Mouse (Mus musculus) liver, embryonic 15.5 days (tissue): ENCODE data around the gene Olfr1018. TPM values are rescaled to one million over a fixed set of nuclear protein-coding genes. Genes with fewer than 3 reads are reported as not detected.

Experiments
- ATAC-seq: fragments of 200-750 bp; cut with Nextera tagmentation; 2 replicates; pipeline ENCODE4 v1.8.0; 2017; ENCODE audit warnings: moderate number of reproducible peaks, mild to moderate bottlenecking, moderate library complexity; ENCODE audit not compliant: insufficient read depth
- H3K27ac ChIP-seq: fragments of 300-500 bp; sonication (generic); replicated peaks from 2 replicates; pipeline ENCODE4 v1.5.1; 2015; ENCODE audit warnings: mild to moderate bottlenecking, inconsistent platforms
- H3K27me3 ChIP-seq: fragments of 300-500 bp; sonication (generic); 2 replicates; pipeline ENCODE4 v1.6.1; 2015; ENCODE audit warnings: mild to moderate bottlenecking, inconsistent platforms
- H3K36me3 ChIP-seq: fragments of 300-500 bp; sonication (generic); replicated peaks from 2 replicates; pipeline ENCODE4 v1.6.1; 2015; ENCODE audit warnings: moderate library complexity, mild to moderate bottlenecking, inconsistent platforms
- H3K4me1 ChIP-seq: fragments of 300-500 bp; sonication (generic); replicated peaks from 2 replicates; pipeline ENCODE4 v1.6.1; 2015; ENCODE audit warnings: inconsistent platforms
- H3K4me2 ChIP-seq: fragments of 300-500 bp; sonication (generic); 2 replicates; pipeline ENCODE4 v1.6.1; 2015; ENCODE audit warnings: moderate library complexity, mild to moderate bottlenecking, inconsistent platforms
- H3K4me3 ChIP-seq: fragments of 300-500 bp; sonication (generic); replicated peaks from 2 replicates; pipeline ENCODE4 v1.5.1; 2015; ENCODE audit warnings: mild to moderate bottlenecking, inconsistent platforms
- H3K9ac ChIP-seq: fragments of 300-500 bp; sonication (generic); 2 replicates; pipeline ENCODE4 v1.6.1; 2015; ENCODE audit warnings: moderate library complexity, mild to moderate bottlenecking, inconsistent platforms
- H3K9me3 ChIP-seq: fragments of 300-500 bp; sonication (generic); replicated peaks from 2 replicates; pipeline ENCODE4 v1.6.1; 2016; ENCODE audit warnings: inconsistent platforms
- WGBS: fragments of 180-500 bp; shearing (Covaris S2); methylation state at CpG from one replicate; pipeline ENCODE4 v1.1.7; 2015; ENCODE audit warnings: mixed read lengths; ENCODE audit not compliant: insufficient replicate concordance; 5-methylcytosine and 5-hydroxymethylcytosine counted together
- polyA plus RNA-seq: library from polyadenylated mRNA; unstranded; fragments of >200 nt; fragmentation: Nextera tagmentation; extraction: Ambion mirVana; gene quantifications from 2 replicates; pipeline ENCODE4 v1.2.1, GENCODE M21; 2015

Gene Olfr1018
- polyA plus RNA-seq: not detected in 2 replicates

GRCm38 (mm10) chr2:85818179-85818578, at the start of gene Olfr1018:
Gene Olfr1018 (plus strand): TSS chr2:85818479.
- no peak within 1 kb of the TSS for H3K27ac ChIP-seq
- no peaks in the 10 kb centered on the region for H3K4me1 ChIP-seq
- no peak within 1 kb of the TSS for H3K9ac ChIP-seq
- H3K27me3 ChIP-seq: no peaks in the 10 kb centered on the region
- H3K4me3 ChIP-seq: no peak within 1 kb of the TSS
- no peak within 1 kb of the TSS for H3K4me2 ChIP-seq
- H3K36me3 ChIP-seq: no peaks in the 10 kb centered on the region
- H3K9me3 ChIP-seq: no peaks in the 10 kb centered on the region
- ATAC-seq: no peak

- H3K27me3 ChIP-seq: no peaks in the 10 kb centered on the region
- H3K36me3 ChIP-seq: no peaks in the 10 kb centered on the region
- no peaks in the 10 kb centered on the region for H3K4me1 ChIP-seq
- no peak within 1 kb of the TSS for H3K27ac ChIP-seq
- H3K4me2 ChIP-seq: no peak within 1 kb of the TSS
- H3K4me3 ChIP-seq: no peak within 1 kb of the TSS
- no peak within 1 kb of the TSS for H3K9ac ChIP-seq
- no peaks in the 10 kb centered on the region; the same call in 1 of the 2 replicates for H3K9me3 ChIP-seq
- ATAC-seq: no peak
These were observed 45.9 kb upstream of the Olfr1018 start, which contains the start of gene Olfr1014 for GRCm38 (mm10) chr2:85772413-85772812. Gene Olfr1014 (plus strand): TSS chr2:85772713.

DNA sequence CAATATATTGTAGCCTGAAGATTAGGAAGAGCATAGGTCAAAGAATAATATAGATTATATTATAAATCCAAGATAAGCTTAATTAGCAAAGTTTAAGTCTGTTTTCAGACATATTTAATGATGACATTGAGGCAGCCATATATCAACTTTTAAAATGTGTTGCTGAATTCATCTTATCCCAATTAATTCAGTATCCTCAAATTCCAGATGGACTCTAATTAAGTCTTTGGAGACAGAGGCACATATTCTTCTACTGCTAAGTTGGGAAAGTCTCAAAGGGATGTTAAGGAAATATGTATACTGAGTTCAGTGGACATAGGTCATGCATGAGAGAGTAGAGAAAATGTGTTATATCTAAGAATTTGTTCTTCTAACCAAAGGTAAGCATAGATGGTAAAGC, 36.6 kb upstream of the Olfr1018 start, which contains the start of gene Olfr1015:
Olfr1015 (plus strand) TSS at position 301 of the 400 bp plus-strand sequence.
- Histone ChIP-seq H3K9ac (no peak within 1 kb of the TSS), H3K27me3 (no peaks in the 10 kb centered on the region), H3K4me3 (no peak within 1 kb of the TSS), H3K9me3 (no peaks in the 10 kb centered on the region), H3K4me2 (no peak within 1 kb of the TSS), H3K27ac (no peak within 1 kb of the TSS), H3K36me3 (no peaks in the 10 kb centered on the region), H3K4me1 (no peaks in the 10 kb centered on the region)
- no peak for ATAC-seq

- H3K36me3 ChIP-seq: no peaks in the 10 kb centered on the region
- H3K27ac ChIP-seq: no peak overlapping the region
- ATAC-seq: no peak
- no peak overlapping the region for H3K4me2 ChIP-seq
- no peak overlapping the region for H3K9ac ChIP-seq
- H3K4me1 ChIP-seq: no peaks in the 10 kb centered on the region
- WGBS: 48% methylated on average over 2 of the region's 2 CpGs
- no peak overlapping the region for H3K4me3 ChIP-seq
- H3K9me3 ChIP-seq: no peaks in the 10 kb centered on the region
- no peaks in the 10 kb centered on the region for H3K27me3 ChIP-seq
These were observed 25.9 kb upstream of the Olfr1018 start for GRCm38 (mm10) chr2:85792331-85792730.

DNA sequence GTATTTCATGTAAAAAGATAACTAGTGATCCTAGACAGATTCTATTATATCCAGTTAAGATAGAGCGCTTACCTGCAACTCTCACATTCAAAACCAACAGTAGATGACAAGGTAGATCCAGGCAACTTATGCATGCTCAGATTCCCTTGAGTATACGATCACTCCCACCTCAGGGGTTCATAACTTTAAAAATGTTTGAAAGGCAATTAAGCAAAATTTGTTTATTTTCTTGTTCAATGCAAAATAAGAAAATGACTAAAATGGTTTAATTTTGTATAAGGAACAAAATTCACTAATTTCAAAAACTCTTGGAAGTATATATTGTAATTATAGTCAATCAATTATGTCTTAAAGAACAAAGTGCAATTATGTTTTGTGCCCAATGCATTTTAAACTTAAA, 15.8 kb upstream of the Olfr1018 start, which contains the start of gene Olfr1016:
Olfr1016 (minus strand) TSS at position 101 of the 400 bp plus-strand sequence.
- no peaks in the 10 kb centered on the region for H3K36me3 ChIP-seq
- H3K27ac ChIP-seq: no peak within 1 kb of the TSS
- ATAC-seq: no peak
- H3K9ac ChIP-seq: no peak within 1 kb of the TSS
- no peak within 1 kb of the TSS for H3K4me2 ChIP-seq
- H3K9me3 ChIP-seq: no peaks in the 10 kb centered on the region
- no peak within 1 kb of the TSS for H3K4me3 ChIP-seq
- H3K27me3 ChIP-seq: no peaks in the 10 kb centered on the region
- WGBS: 58% methylated on average over 2 of the region's 2 CpGs
- no peaks in the 10 kb centered on the region for H3K4me1 ChIP-seq

- no peak overlapping the region for H3K9ac ChIP-seq
- H3K27me3 ChIP-seq: no peaks in the 10 kb centered on the region
- H3K36me3 ChIP-seq: no peaks in the 10 kb centered on the region
- H3K4me2 ChIP-seq: no peak overlapping the region
- no peak for ATAC-seq
- no peak overlapping the region for H3K27ac ChIP-seq
- WGBS: 65% methylated on average over 4 of the region's 4 CpGs
- H3K9me3 ChIP-seq: no peaks in the 10 kb centered on the region
- H3K4me3 ChIP-seq: no peak overlapping the region
- no peaks in the 10 kb centered on the region for H3K4me1 ChIP-seq
These were observed 13.8 kb upstream of the Olfr1018 start for GRCm38 (mm10) chr2:85804501-85804900.

DNA sequence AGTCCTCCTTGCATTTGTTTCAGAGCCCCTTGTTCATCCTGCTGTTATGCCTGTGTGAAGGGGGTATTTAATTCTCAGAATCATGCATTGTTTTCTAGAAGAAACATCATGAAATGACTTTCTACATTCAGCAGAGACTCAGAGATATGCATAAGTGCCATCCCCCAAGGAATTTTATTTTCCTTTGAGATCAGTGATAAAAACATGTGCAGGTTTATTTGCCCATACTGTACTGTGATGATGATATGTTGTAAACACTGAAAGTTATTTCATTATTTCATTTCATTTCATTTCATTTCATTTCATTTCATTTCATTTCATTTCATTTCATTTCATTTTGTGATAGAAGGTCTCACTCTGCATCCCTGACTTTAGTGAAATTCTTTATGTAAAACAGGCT, 27.1 kb downstream of the Olfr1018 start, which contains the start of gene Olfr1019:
Olfr1019 (minus strand) TSS at position 101 of the 400 bp plus-strand sequence.
- no peak within 1 kb of the TSS for H3K9ac ChIP-seq
- no peak within 1 kb of the TSS for H3K4me2 ChIP-seq
- H3K9me3 ChIP-seq: no peaks in the 10 kb centered on the region
- no peak for ATAC-seq
- no peak within 1 kb of the TSS for H3K27ac ChIP-seq
- no peaks in the 10 kb centered on the region for H3K27me3 ChIP-seq
- no peaks in the 10 kb centered on the region for H3K4me1 ChIP-seq
- H3K36me3 ChIP-seq: no peaks in the 10 kb centered on the region
- no peak within 1 kb of the TSS for H3K4me3 ChIP-seq

DNA sequence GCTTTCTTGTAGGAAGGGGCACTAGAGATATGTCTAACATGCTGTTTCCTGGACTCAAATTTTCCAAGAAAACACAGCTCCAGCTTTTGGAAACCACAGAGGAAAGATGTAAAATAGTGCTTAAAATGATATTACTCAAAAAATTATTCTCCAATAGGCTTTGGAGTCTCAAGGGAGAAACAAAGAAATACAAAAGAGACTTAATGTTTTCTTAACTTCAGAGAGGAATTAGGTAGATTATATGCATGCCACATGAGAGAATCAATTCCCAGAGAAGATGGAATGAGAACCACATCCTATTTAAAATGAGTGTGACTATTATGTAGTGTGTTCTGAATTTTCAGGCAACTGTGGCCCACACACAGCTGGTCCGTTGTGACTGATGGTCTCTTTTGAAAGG, 28.5 kb downstream of the Olfr1018 start, which contains the start of gene Olfr1020:
Olfr1020 (plus strand) TSS at position 301 of the 400 bp plus-strand sequence.
- 48% methylated on average over 1 of the region's 1 CpGs for whole genome bisulfite sequencing
- Histone ChIP-seq H3K4me3 (no peak within 1 kb of the TSS), H3K27me3 (no peaks in the 10 kb centered on the region), H3K27ac (no peak within 1 kb of the TSS), H3K4me2 (no peak within 1 kb of the TSS), H3K36me3 (no peaks in the 10 kb centered on the region), H3K4me1 (no peaks in the 10 kb centered on the region), H3K9me3 (no peaks in the 10 kb centered on the region), H3K9ac (no peak within 1 kb of the TSS)
- ATAC-seq: no peak

- no peaks in the 10 kb centered on the region for H3K4me1 ChIP-seq
- no peaks in the 10 kb centered on the region for H3K36me3 ChIP-seq
- no peak within 1 kb of the TSS for H3K27ac ChIP-seq
- H3K9ac ChIP-seq: no peak within 1 kb of the TSS
- 36% methylated on average over 2 of the region's 2 CpGs for WGBS
- no peak within 1 kb of the TSS for H3K4me3 ChIP-seq
- H3K27me3 ChIP-seq: no peaks in the 10 kb centered on the region
- H3K9me3 ChIP-seq: no peaks in the 10 kb centered on the region
- H3K4me2 ChIP-seq: no peak within 1 kb of the TSS
- no peak for ATAC-seq
These were observed 50.0 kb downstream of the Olfr1018 start, which contains the start of gene Olfr1022 for GRCm38 (mm10) chr2:85868294-85868693. Gene Olfr1022 (plus strand): TSS chr2:85868594.

Other genes starting within 250 kb of the Olfr1018 start
- gene Olfr996, start 239.3 kb upstream of the Olfr1018 start, polyA plus RNA-seq: not detected in 2 replicates
- gene Olfr998, start 229.5 kb upstream of the Olfr1018 start, polyA plus RNA-seq: not detected in 2 replicates
- gene Olfr1000, start 206.6 kb upstream of the Olfr1018 start, polyA plus RNA-seq: not detected in 2 replicates
- gene Olfr1002, start 167.8 kb upstream of the Olfr1018 start, polyA plus RNA-seq: not detected in 2 replicates
- not detected in 2 replicates for gene Olfr154, start 154.0 kb upstream of the Olfr1018 start, polyA plus RNA-seq
- not detected in 2 replicates for gene Olfr1006, start 139.7 kb upstream of the Olfr1018 start, polyA plus RNA-seq
- not detected in 2 replicates for gene Olfr1008, start 129.0 kb upstream of the Olfr1018 start, polyA plus RNA-seq
- gene Olfr1009, start 103.1 kb upstream of the Olfr1018 start, polyA plus RNA-seq: not detected in 2 replicates
- gene Olfr1012, start 55.7 kb upstream of the Olfr1018 start, polyA plus RNA-seq: not detected in 2 replicates
- not detected in 2 replicates for gene Olfr1013, start 51.4 kb upstream of the Olfr1018 start, polyA plus RNA-seq
- gene Olfr1014, start 45.8 kb upstream of the Olfr1018 start, polyA plus RNA-seq: not detected in 2 replicates
- gene Olfr1015, start 36.5 kb upstream of the Olfr1018 start, polyA plus RNA-seq: not detected in 2 replicates
- gene Olfr1016, start 15.9 kb upstream of the Olfr1018 start, polyA plus RNA-seq: not detected in 2 replicates
- gene Olfr1019, start 27.0 kb downstream of the Olfr1018 start, polyA plus RNA-seq: not detected in 2 replicates
- gene Olfr1020, start 28.6 kb downstream of the Olfr1018 start, polyA plus RNA-seq: not detected in 2 replicates
- gene Olfr1022, start 50.1 kb downstream of the Olfr1018 start, polyA plus RNA-seq: not detected in 2 replicates
- gene Olfr1023, start 67.2 kb downstream of the Olfr1018 start, polyA plus RNA-seq: not detected in 2 replicates
- not detected in 2 replicates for gene Olfr1024, start 86.6 kb downstream of the Olfr1018 start, polyA plus RNA-seq
- gene Olfr1025-ps1, start 96.7 kb downstream of the Olfr1018 start, polyA plus RNA-seq: not detected in 2 replicates
- not detected in 2 replicates for gene Olfr1026, start 103.1 kb downstream of the Olfr1018 start, polyA plus RNA-seq
- gene Olfr1028, start 132.0 kb downstream of the Olfr1018 start, polyA plus RNA-seq: not detected in 2 replicates
- gene Olfr1029, start 155.4 kb downstream of the Olfr1018 start, polyA plus RNA-seq: not detected in 2 replicates
- not detected in 2 replicates for gene Olfr1030, start 160.8 kb downstream of the Olfr1018 start, polyA plus RNA-seq
- not detected in 2 replicates for gene Olfr1031, start 171.8 kb downstream of the Olfr1018 start, polyA plus RNA-seq
- gene Olfr1032, start 187.1 kb downstream of the Olfr1018 start, polyA plus RNA-seq: not detected in 2 replicates
- 0.98 and 1.3 TPM in 2 replicates for gene Olfr1033, start 202.2 kb downstream of the Olfr1018 start, polyA plus RNA-seq
- gene Olfr1034, start 227.4 kb downstream of the Olfr1018 start, polyA plus RNA-seq: 0.05 TPM in 2 replicates